Mouse (Mus musculus): ENCODE measurements around the gene Ubxn10. TPM values are rescaled to one million over a fixed set of nuclear protein-coding genes. Genes with fewer than 3 reads are reported as not detected.

The Ubxn10 gene
- polyA plus RNA-seq, 2 experiments from 2014 or later = not detected

Other genes starting within 250 kb of the Ubxn10 start
- not detected for gene Vwa5b1, start 101.3 kb downstream of the Ubxn10 start, polyA plus RNA-seq (2017; shearing (Covaris generic))
- gene Pla2g2c, start 12.4 kb downstream of the Ubxn10 start, polyA plus RNA-seq (2017; shearing (Covaris generic)) = not detected
- gene Pla2g2f, start 20.5 kb upstream of the Ubxn10 start, polyA plus RNA-seq (2017; shearing (Covaris generic)) = not detected
- gene Pla2g2d, start 38.6 kb upstream of the Ubxn10 start, polyA plus RNA-seq (2017; shearing (Covaris generic)) = 1 to 10 TPM in 1 of 2 experiments, not detected in 1; 1.5 TPM
- not detected for gene Pla2g5, start 126.3 kb upstream of the Ubxn10 start, polyA plus RNA-seq (2017; shearing (Covaris generic))
- not detected for gene Gm13030, start 136.8 kb upstream of the Ubxn10 start, polyA plus RNA-seq (2017; shearing (Covaris generic))
- gene Pla2g2e, start 140.8 kb upstream of the Ubxn10 start, polyA plus RNA-seq (2017; shearing (Covaris generic)) = not detected
- gene Otud3, start 176.8 kb upstream of the Ubxn10 start, polyA plus RNA-seq (2017; shearing (Covaris generic)) = under 1 TPM in 1 of 2 experiments, not detected in 1; 0.66 TPM
- gene Rnf186, start 229.9 kb upstream of the Ubxn10 start, polyA plus RNA-seq (2017; shearing (Covaris generic)) = not detected
- 10 to 100 TPM; 19.1 to 32.4 TPM for gene Tmco4, start 235.7 kb upstream of the Ubxn10 start, polyA plus RNA-seq (2017; shearing (Covaris generic))

Data from activated CD4-positive, CD25-positive, alpha-beta regulatory T cell, adult 4 months (primary cell).